Mouse (Mus musculus) frontal cortex, adult 2 months (tissue): ENCODE measurements around the gene Fdxr. TPM values are rescaled to one million over a fixed set of nuclear protein-coding genes. Genes with fewer than 3 reads are reported as not detected.
A peak's percentile ranks its signal among the peaks of the same experiment; 100 is the strongest.

Experiments
- DNase-seq, 2 experiments: peaks; one replicate each; pipeline ENCODE4 v3.0.0; 2022; ENCODE audit warnings: low spot score in 1 of 2; ENCODE audit errors: extremely low spot score in 1 of 2
- polyA plus RNA-seq: library from polyadenylated mRNA; depleted of rRNA; stranded (reverse); fragments of >200 nt; gene quantifications from 2 replicates; pipeline ENCODE4 v1.2.3, GENCODE M21; 2012

Fdxr gene
- polyA plus RNA-seq, 1 experiment: 34.4 TPM

GRCm38 (mm10) chr11:115271052-115271451 lies 5.8 kb downstream of the Fdxr start:
- DNase-seq: no peak

- peak; percentile 53 to 94 for DNase-seq
These were observed 6.5 kb downstream of the Fdxr start for GRCm38 (mm10) chr11:115270148-115270861.

GRCm38 (mm10) chr11:115269330-115270066 lies 7.4 kb downstream of the Fdxr start:
- no peak for DNase-seq

GRCm38 (mm10) chr11:115267958-115268357 lies 8.9 kb downstream of the Fdxr start:
- no peak for DNase-seq

GRCm38 (mm10) chr11:115267061-115267883 lies 9.6 kb downstream of the Fdxr start, which contains the start of gene Grin2c:
Grin2c (minus strand) TSS chr11:115267243.
- no peak for DNase-seq

GRCm38 (mm10) chr11:115266400-115266778 lies 10.5 kb downstream of the Fdxr start:
- DNase-seq: no peak

GRCm38 (mm10) chr11:115265771-115266399 lies 11.0 kb downstream of the Fdxr start:
- DNase-seq: no peak

- DNase-seq: no peak
These were observed 11.8 kb downstream of the Fdxr start for GRCm38 (mm10) chr11:115264862-115265668.

GRCm38 (mm10) chr11:115264136-115264861 lies 12.6 kb downstream of the Fdxr start:
- DNase-seq: no peak

GRCm38 (mm10) chr11:115262954-115263353 lies 13.9 kb downstream of the Fdxr start:
- no peak for DNase-seq

GRCm38 (mm10) chr11:115259134-115259533 lies 17.7 kb downstream of the Fdxr start:
- no peak for DNase-seq

- DNase-seq: no peak
These were observed 18.9 kb downstream of the Fdxr start for GRCm38 (mm10) chr11:115257775-115258510.

- no peak for DNase-seq
These were observed 25.6 kb downstream of the Fdxr start for GRCm38 (mm10) chr11:115251258-115251657.

GRCm38 (mm10) chr11:115250405-115251090 lies 26.3 kb downstream of the Fdxr start:
- DNase-seq: no peak

GRCm38 (mm10) chr11:115249721-115250404 lies 27.0 kb downstream of the Fdxr start:
- no peak for DNase-seq

GRCm38 (mm10) chr11:115247945-115248344 lies 28.9 kb downstream of the Fdxr start:
- no peak for DNase-seq

GRCm38 (mm10) chr11:115247240-115247639 lies 29.6 kb downstream of the Fdxr start:
- no peak for DNase-seq
